29 mouse cellular contexts compared by ENCODE assay signal in the genomic region with DNA sequence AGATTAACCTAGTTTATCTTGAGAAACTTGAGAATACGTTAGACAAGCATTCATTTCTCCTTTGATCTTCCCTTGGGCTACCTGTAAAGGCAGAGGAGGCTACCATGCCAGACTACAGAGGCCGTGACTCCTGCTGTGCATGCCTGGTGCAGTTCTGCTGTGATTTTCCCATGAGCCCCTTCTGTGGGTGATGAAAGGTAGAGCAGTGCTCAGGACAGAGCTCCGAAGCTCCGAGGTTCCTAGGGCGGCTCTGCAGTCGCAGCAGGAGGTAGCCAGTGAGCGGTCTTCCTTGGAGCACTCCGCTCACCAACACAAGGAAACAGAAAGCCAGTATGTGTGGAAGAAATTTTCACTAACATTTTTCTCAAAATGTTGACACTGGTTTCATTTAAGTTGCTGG. TPM values are rescaled to one million over a fixed set of nuclear protein-coding genes. Genes with fewer than 3 reads are reported as not detected.
DNase-seq lines count a peak whose midpoint lies in the region; ATAC-seq and TF ChIP-seq lines count a peak whose summit lies in the region.
"Had no signal": no experiment of that assay in that cellular context is flagged by ENCODE, and none has a peak within 500 bp of the region (broad histone marks: within the 10 kb centered on the region; RNA-seq: fewer than 3 reads in every experiment).

No protein-coding gene starts in this region.

- 61% methylated on average over 8 of the region's 8 CpGs for WGBS in heart, embryonic 12.5 days

- H3K27ac ChIP-seq in gastrocnemius, adult 2 months = peak overlapping the region; percentile 84; the same call in 1 of the 2 replicates
- no peak overlapping the region for H3K27ac ChIP-seq in heart, embryonic 12.5 days (ENCODE audit: poor library complexity, severe bottlenecking)
- H3K27ac ChIP-seq: embryonic facial prominence, embryonic 13.5 days; embryonic facial prominence, embryonic 15.5 days; forebrain, embryonic 10.5 days; forebrain, embryonic 12.5 days had no signal

- no peak for DNase-seq in gastrocnemius, adult 2 months
- DNase-seq in gastrocnemius, postnatal 25 days = no peak
- DNase-seq in heart, postnatal 10 days = no peak
- DNase-seq in ES-CJ7 (ENCODE audit: low read depth, low spot score) (peak; percentile 28), ZHBTc4 (ENCODE audit: low read depth, low spot score) (peak; percentile 66)
- no peak for DNase-seq in thymus, adult 18-20 months
- DNase-seq: adrenal gland, adult 2 months; adrenal gland, postnatal 10 days; adrenal gland, postnatal 25 days; B cell, adult 2 months; cerebellum, adult 11 months; cerebellum, adult 18-20 months; cerebellum, adult 8-10 months; cerebellum, adult 9-11 months; cerebellum, postnatal 14 days; cerebellum, postnatal 36 days; embryo, embryonic 11 days had no signal

- H3K4me1 ChIP-seq in heart, embryonic 12.5 days (replicated peaks) = peaks cover 53% of the 10 kb centered on the region

- H3K4me2 ChIP-seq in heart, embryonic 12.5 days = no peak overlapping the region
- H3K4me2 ChIP-seq: embryonic facial prominence, embryonic 13.5 days; embryonic facial prominence, embryonic 15.5 days; forebrain, embryonic 12.5 days had no signal

- H3K9me3 ChIP-seq in heart, embryonic 12.5 days (replicated peaks) = no peaks in the 10 kb centered on the region
- H3K9me3 ChIP-seq: embryonic facial prominence, embryonic 13.5 days; embryonic facial prominence, embryonic 15.5 days; forebrain, embryonic 10.5 days; forebrain, embryonic 12.5 days had no signal

- intact Hi-C loops in gastrocnemius, adult 2 months (cut with DNase I) = no loop called here
- intact Hi-C loops in heart, postnatal 10 days (cut with DNase I) = no loop called here

- H3K4me3 ChIP-seq in gastrocnemius, adult 2 months = no peak overlapping the region
- H3K4me3 ChIP-seq in heart, embryonic 12.5 days = no peak overlapping the region
- H3K4me3 ChIP-seq: embryonic facial prominence, embryonic 13.5 days; embryonic facial prominence, embryonic 15.5 days; erythroblast, embryonic 14.5 days; forebrain, embryonic 10.5 days; forebrain, embryonic 12.5 days had no signal

- H3K36me3 ChIP-seq in heart, embryonic 12.5 days = peaks cover 37% of the 10 kb centered on the region

- no peaks in the 10 kb centered on the region for H3K27me3 ChIP-seq in heart, embryonic 12.5 days (replicated peaks)
- H3K27me3 ChIP-seq: CH12.LX; embryonic facial prominence, embryonic 13.5 days; embryonic facial prominence, embryonic 15.5 days; forebrain, embryonic 12.5 days had no signal

- ATAC-seq in heart, embryonic 12.5 days (ENCODE audit: insufficient number of reproducible peaks, low FRiP score) = no peak
- ATAC-seq: CD4-positive, CD25-positive, alpha-beta regulatory T cell, adult 4 months; forebrain, embryonic 14.5 days; forebrain, embryonic 16.5 days had no signal

- no peak for TF ChIP-seq CTCF in gastrocnemius, adult 2 months (IDR thresholded peaks at IDR 0.05)

- H3K9ac ChIP-seq in heart, embryonic 12.5 days = peak overlapping the region; percentile 58
- H3K9ac ChIP-seq: embryonic facial prominence, embryonic 13.5 days; embryonic facial prominence, embryonic 15.5 days; forebrain, embryonic 12.5 days had no signal

RNA-seq across cellular contexts. Expression of gene Golga4, which starts 15.6 kb away (rescaled TPM):
- 100 to 1,000 TPM; 397 to 426 TPM for total RNA-seq in gastrocnemius, adult 2 months (2021)
- 100 to 1,000 TPM; 243 to 283 TPM for total RNA-seq in gastrocnemius, postnatal 25 days (2021)
- 74.8 and 75.5 TPM in 2 replicates for polyA plus RNA-seq in heart, embryonic 12.5 days (2016; fragmentation: Nextera tagmentation; extraction: Ambion mirVana)
- 100 to 1,000 TPM; 171 to 176 TPM for total RNA-seq in heart, postnatal 10 days (2021)

RNA-seq across cellular contexts. Expression of gene Eomes, which starts 43.6 kb away (rescaled TPM):
- total RNA-seq in gastrocnemius, adult 2 months (2021) = not detected
- total RNA-seq in gastrocnemius, postnatal 25 days (2021) = not detected
- 0.08 and 0.11 TPM in 2 replicates for polyA plus RNA-seq in heart, embryonic 12.5 days (2016; fragmentation: Nextera tagmentation; extraction: Ambion mirVana)
- not detected for total RNA-seq in heart, postnatal 10 days (2021)
- total RNA-seq: CH12.LX; common myeloid progenitor, adult 5-6 weeks; MEL had no signal
- polyA plus RNA-seq: embryonic facial prominence, embryonic 15.5 days; erythroblast, embryonic 14.5 days had no signal

Comparison
In these comparisons a context has a peak if more than half of its experiments do, and no peak if none do; other contexts are left out.
1. DNase-seq: peak in ES-CJ7 (single experiment) and ZHBTc4 (single experiment); none in gastrocnemius, adult 2 months (single experiment), gastrocnemius, postnatal 25 days (single experiment), heart, postnatal 10 days (0 of 2) and thymus, adult 18-20 months (0 of 2).